ENCODE assay signal across 17 mouse cellular contexts in genomic region chr9:20685081-20685861, GRCm38 (mm10). TPM values are rescaled to one million over a fixed set of nuclear protein-coding genes. Genes with fewer than 3 reads are reported as not detected.
DNase-seq lines count a peak whose midpoint lies in the region; ATAC-seq lines count a peak whose summit lies in the region.
"Had no signal": no experiment of that assay in that cellular context is flagged by ENCODE, and none has a peak within 500 bp of the region (broad histone marks: within the 10 kb centered on the region; RNA-seq: fewer than 3 reads in every experiment).

No protein-coding gene starts in this region.

- DNase-seq in layer of hippocampus, adult 18-20 months (ENCODE audit: low spot score in 2 of 2) = peak; percentile 30 to 43
- no peak for DNase-seq in layer of hippocampus, postnatal 36 days
- peak; percentile 90 for DNase-seq in brain, adult 2 months (ENCODE audit: low read depth, low spot score)
- peak; percentile 69 to 89 for DNase-seq in frontal cortex, postnatal 36 days (ENCODE audit: low spot score in 2 of 2)
- peak; percentile 68 to 74 for DNase-seq in right cerebral cortex, adult 2 months (ENCODE audit: low spot score in 2 of 2)
- DNase-seq in urinary bladder, postnatal 25 days (ENCODE audit: low spot score) = no peak
- DNase-seq in T-cell, adult 2 months (ENCODE audit: low spot score) = no peak
- DNase-seq: adrenal gland, postnatal 36 days; gastrocnemius, postnatal 25 days; kidney, adult 9 months; lung, embryonic 14.5 days; lung, postnatal 4 days; spleen, adult 18-20 months; thymus, postnatal 14 days had no signal

- ATAC-seq in megakaryocyte, adult 5-6 weeks (ENCODE audit: poor library complexity, severe bottlenecking) = no peak
- ATAC-seq: forebrain, embryonic 13.5 days; Patski had no signal

RNA-seq across cellular contexts. Expression of gene Pin1, which starts 33.4 kb away (rescaled TPM):
- total RNA-seq in layer of hippocampus, adult 18-20 months (2021) = 10 to 100 TPM; 33.9 to 34.8 TPM
- total RNA-seq in layer of hippocampus, postnatal 36 days (2021) = 10 to 100 TPM; 35.1 to 35.4 TPM
- 10.2 and 10.6 TPM in 2 replicates for total RNA-seq in megakaryocyte, adult 5-6 weeks (2015)
- 7.5 and 9.8 TPM in 2 replicates for total RNA-seq in megakaryocyte, adult 5-6 weeks (2017)

RNA-seq across cellular contexts. Expression of gene Fbxl12, which starts 40.7 kb away (rescaled TPM):
- total RNA-seq in layer of hippocampus, adult 18-20 months (2021) = 10 to 100 TPM; 22.5 to 22.7 TPM
- total RNA-seq in layer of hippocampus, postnatal 36 days (2021) = 10 to 100 TPM; 19.6 to 22.6 TPM
- total RNA-seq in megakaryocyte, adult 5-6 weeks (2015) = 14.4 and 20.1 TPM in 2 replicates
- 4.1 and 4.5 TPM in 2 replicates for total RNA-seq in megakaryocyte, adult 5-6 weeks (2017)

RNA-seq across cellular contexts. Expression of gene Ubl5, which starts 42.6 kb away (rescaled TPM):
- total RNA-seq in layer of hippocampus, adult 18-20 months (2021) = 100 to 1,000 TPM; 287 to 295 TPM
- total RNA-seq in layer of hippocampus, postnatal 36 days (2021) = 100 to 1,000 TPM; 295 to 327 TPM
- 455 and 486 TPM in 2 replicates for total RNA-seq in megakaryocyte, adult 5-6 weeks (2015)
- 123 and 127 TPM in 2 replicates for total RNA-seq in megakaryocyte, adult 5-6 weeks (2017)

Comparison
In these comparisons a context has a peak if more than half of its experiments do, and no peak if none do; other contexts are left out.
1. DNase-seq: peak in layer of hippocampus, adult 18-20 months (2 of 2), brain, adult 2 months (single experiment), frontal cortex, postnatal 36 days (2 of 2) and right cerebral cortex, adult 2 months (2 of 2); none in layer of hippocampus, postnatal 36 days (0 of 2), urinary bladder, postnatal 25 days (single experiment) and T-cell, adult 2 months (single experiment).